Mouse (Mus musculus): ENCODE data around the gene Pan3. TPM values are rescaled to one million over a fixed set of nuclear protein-coding genes. Genes with fewer than 3 reads are reported as not detected.
"Not testable (repeated sequence)": the region's sequence is repeated elsewhere in the genome, so short reads cannot be mapped to it uniquely, and the experiment has no call there.

Pan3 gene
- polyA plus RNA-seq, 1 experiment from 2014 or later = 41.6 TPM

- peaks cover 6% of the 10 kb centered on the region; the same call in 1 of the 2 replicates for H3K36me3 ChIP-seq
- H3K27me3 ChIP-seq (replicated peaks) = no peaks in the 10 kb centered on the region
- WGBS = 94% methylated on average over 9 of the region's 9 CpGs
- no peak overlapping the region for H3K27ac ChIP-seq (replicated peaks)
- H3K9me3 ChIP-seq = no peaks in the 10 kb centered on the region
- H3K4me2 ChIP-seq = no peak overlapping the region
- peaks cover 15% of the 10 kb centered on the region for H3K4me1 ChIP-seq
- H3K4me3 ChIP-seq = no peak overlapping the region
- no peak overlapping the region for H3K9ac ChIP-seq
- no peak for ATAC-seq (ENCODE audit: extremely low read depth, insufficient number of reproducible peaks, low FRiP score, low TSS enrichment)
Observed at GRCm38 (mm10) chr5:147511350-147511749, 81.4 kb downstream of the Pan3 start.

DNA sequence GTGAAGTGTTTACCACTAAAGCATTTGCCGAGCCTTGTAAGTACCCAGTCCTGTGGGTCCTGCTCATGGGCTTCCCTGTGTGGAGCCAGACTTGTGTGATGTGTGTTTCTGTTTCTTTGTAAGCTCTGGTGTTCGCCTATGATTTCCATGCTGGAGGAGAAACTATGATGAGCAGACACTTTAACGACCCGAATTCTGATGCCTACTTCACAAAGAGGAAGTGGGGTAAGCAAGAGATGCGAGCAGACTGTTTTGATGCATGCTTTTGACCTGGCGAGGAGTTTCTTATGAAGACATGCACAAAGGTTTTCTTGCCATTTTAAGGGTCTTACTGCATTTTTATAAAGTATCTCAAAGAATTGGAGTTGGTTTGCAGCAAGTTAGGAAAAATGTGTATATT is 97.0 kb downstream of the Pan3 start:
- ATAC-seq (ENCODE audit: extremely low read depth, insufficient number of reproducible peaks, low FRiP score, low TSS enrichment) = no peak
- H3K27me3 ChIP-seq (replicated peaks) = no peaks in the 10 kb centered on the region
- 87% methylated on average over 6 of the region's 6 CpGs for WGBS
- H3K4me1 ChIP-seq = peaks cover 6% of the 10 kb centered on the region; the same call in 1 of the 2 replicates
- H3K4me2 ChIP-seq = no peak overlapping the region
- H3K9me3 ChIP-seq = no peaks in the 10 kb centered on the region
- peaks cover 69% of the 10 kb centered on the region for H3K36me3 ChIP-seq
- no peak overlapping the region for H3K4me3 ChIP-seq
- H3K27ac ChIP-seq (replicated peaks) = no peak overlapping the region
- no peak overlapping the region for H3K9ac ChIP-seq

DNA sequence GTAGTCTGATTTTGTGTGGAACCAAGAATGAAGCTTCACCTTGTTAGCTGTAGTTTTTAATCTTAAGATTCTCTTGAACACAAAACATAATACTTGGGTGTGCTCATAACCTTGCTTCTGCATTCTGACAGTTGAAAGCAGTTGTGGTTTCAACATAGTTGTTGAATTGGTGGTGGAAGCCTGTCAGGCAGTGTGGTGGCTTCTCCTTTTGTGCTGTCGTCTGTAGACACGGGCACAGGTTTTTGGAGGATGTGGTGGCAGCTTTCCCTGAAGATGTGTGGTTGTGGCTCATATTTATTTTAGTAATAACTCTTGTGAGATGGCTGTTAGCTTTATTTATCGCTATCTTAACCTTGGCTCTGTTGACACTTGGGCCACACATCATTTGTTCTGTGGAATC is 97.8 kb downstream of the Pan3 start:
- no peak for ATAC-seq (ENCODE audit: extremely low read depth, insufficient number of reproducible peaks, low FRiP score, low TSS enrichment)
- Histone ChIP-seq H3K27ac (replicated peaks) (no peak overlapping the region), H3K4me3 (no peak overlapping the region), H3K9ac (no peak overlapping the region), H3K4me2 (no peak overlapping the region), H3K4me1 (peaks cover 6% of the 10 kb centered on the region; the same call in 1 of the 2 replicates), H3K36me3 (peaks cover 62% of the 10 kb centered on the region), H3K9me3 (no peaks in the 10 kb centered on the region), H3K27me3 (replicated peaks) (no peaks in the 10 kb centered on the region)
- 74% methylated on average over 3 of the region's 3 CpGs for WGBS

- no peak overlapping the region for H3K9ac ChIP-seq
- no peaks in the 10 kb centered on the region for H3K27me3 ChIP-seq (replicated peaks)
- peaks cover 6% of the 10 kb centered on the region; the same call in 1 of the 2 replicates for H3K4me1 ChIP-seq
- H3K36me3 ChIP-seq = peaks cover 64% of the 10 kb centered on the region
- no peak overlapping the region for H3K4me3 ChIP-seq
- no peak for ATAC-seq (ENCODE audit: extremely low read depth, insufficient number of reproducible peaks, low FRiP score, low TSS enrichment)
- 82% methylated on average over 6 of the region's 6 CpGs for WGBS
- H3K4me2 ChIP-seq = no peak overlapping the region
- H3K27ac ChIP-seq (replicated peaks) = no peak overlapping the region
- H3K9me3 ChIP-seq = no peaks in the 10 kb centered on the region
Observed at GRCm38 (mm10) chr5:147532031-147532430, 102.1 kb downstream of the Pan3 start.

GRCm38 (mm10) chr5:147539409-147539808 is 109.4 kb downstream of the Pan3 start:
- no peaks in the 10 kb centered on the region for H3K27me3 ChIP-seq (replicated peaks)
- ATAC-seq (ENCODE audit: extremely low read depth, insufficient number of reproducible peaks, low FRiP score, low TSS enrichment) = no peak
- no peak overlapping the region for H3K9ac ChIP-seq
- H3K4me1 ChIP-seq = no peaks in the 10 kb centered on the region
- H3K4me2 ChIP-seq = no peak overlapping the region
- peaks cover 88% of the 10 kb centered on the region for H3K36me3 ChIP-seq
- 92% methylated on average over 4 of the region's 4 CpGs for WGBS
- H3K27ac ChIP-seq (replicated peaks) = no peak overlapping the region
- no peaks in the 10 kb centered on the region for H3K9me3 ChIP-seq
- no peak overlapping the region for H3K4me3 ChIP-seq

GRCm38 (mm10) chr5:147539815-147540214 is 109.9 kb downstream of the Pan3 start:
- ATAC-seq (ENCODE audit: extremely low read depth, insufficient number of reproducible peaks, low FRiP score, low TSS enrichment) = no peak
- no peak overlapping the region for H3K27ac ChIP-seq (replicated peaks)
- H3K9ac ChIP-seq = no peak overlapping the region
- no peaks in the 10 kb centered on the region for H3K9me3 ChIP-seq
- no peaks in the 10 kb centered on the region for H3K27me3 ChIP-seq (replicated peaks)
- H3K4me3 ChIP-seq = no peak overlapping the region
- WGBS = 89% methylated on average over 4 of the region's 4 CpGs
- peaks cover 86% of the 10 kb centered on the region for H3K36me3 ChIP-seq
- no peak overlapping the region for H3K4me2 ChIP-seq
- H3K4me1 ChIP-seq = no peaks in the 10 kb centered on the region

- Histone ChIP-seq H3K36me3 (peaks cover 86% of the 10 kb centered on the region), H3K27ac (replicated peaks) (no peak overlapping the region), H3K9me3 (no peaks in the 10 kb centered on the region), H3K9ac (no peak overlapping the region), H3K4me2 (no peak overlapping the region), H3K27me3 (replicated peaks) (no peaks in the 10 kb centered on the region), H3K4me1 (no peaks in the 10 kb centered on the region), H3K4me3 (no peak overlapping the region)
- no peak for ATAC-seq (ENCODE audit: extremely low read depth, insufficient number of reproducible peaks, low FRiP score, low TSS enrichment)
- WGBS = 73% methylated on average over 6 of the region's 6 CpGs
Observed at GRCm38 (mm10) chr5:147542291-147542690, 112.3 kb downstream of the Pan3 start.

GRCm38 (mm10) chr5:147545731-147546241 is 115.8 kb downstream of the Pan3 start:
- 73% methylated on average over 11 of the region's 11 CpGs for WGBS
- Histone ChIP-seq H3K27me3 (replicated peaks) (no peaks in the 10 kb centered on the region), H3K27ac (replicated peaks) (no peak overlapping the region), H3K4me3 (no peak overlapping the region), H3K9me3 (no peaks in the 10 kb centered on the region), H3K36me3 (peaks cover 85% of the 10 kb centered on the region), H3K9ac (no peak overlapping the region), H3K4me1 (peaks cover 14% of the 10 kb centered on the region; the same call in 1 of the 2 replicates), H3K4me2 (no peak overlapping the region)
- no peak for ATAC-seq (ENCODE audit: extremely low read depth, insufficient number of reproducible peaks, low FRiP score, low TSS enrichment)

DNA sequence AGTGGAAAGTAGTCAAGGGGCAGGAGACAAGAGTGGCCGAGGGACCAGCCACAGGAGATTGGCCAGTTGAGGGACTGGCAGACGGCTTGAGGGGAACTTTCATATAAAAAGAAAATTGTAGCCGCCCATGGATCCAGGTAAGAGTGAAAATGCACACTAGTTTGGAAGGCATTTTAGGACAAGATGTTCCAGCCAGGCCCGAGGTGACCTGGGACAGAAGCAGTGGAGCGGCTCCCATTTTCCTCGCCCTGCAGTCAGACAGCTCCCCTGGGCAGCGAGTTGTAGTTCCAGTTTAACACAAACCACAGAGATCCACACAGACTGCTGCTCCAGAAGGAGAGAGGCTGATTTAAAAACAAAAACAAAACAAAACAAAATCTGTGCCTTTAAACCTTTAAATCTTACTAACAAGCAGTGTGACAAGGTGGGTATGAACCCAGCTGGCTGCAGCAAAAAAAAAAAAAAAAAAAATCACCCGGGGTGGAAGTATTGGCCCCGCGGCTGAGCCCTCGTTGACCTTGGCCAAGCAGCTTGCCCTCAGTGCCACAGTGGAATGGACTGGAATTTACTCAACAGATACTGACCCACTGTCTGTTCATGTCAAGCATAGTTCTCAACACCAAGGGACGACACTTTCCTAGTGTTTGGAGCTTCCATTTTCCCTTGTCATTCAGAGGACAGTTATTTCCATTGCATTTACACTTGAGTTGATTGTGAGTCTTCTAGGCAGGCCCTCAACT is 119.2 kb downstream of the Pan3 start:
- no peak overlapping the region for H3K4me3 ChIP-seq
- no peak overlapping the region for H3K4me2 ChIP-seq
- H3K4me1 ChIP-seq = peaks cover 14% of the 10 kb centered on the region; the same call in 1 of the 2 replicates
- peaks cover 73% of the 10 kb centered on the region for H3K36me3 ChIP-seq
- 77% methylated on average over 12 of the region's 12 CpGs for WGBS
- H3K27me3 ChIP-seq (replicated peaks) = no peaks in the 10 kb centered on the region
- no peak overlapping the region for H3K9ac ChIP-seq
- no peaks in the 10 kb centered on the region for H3K9me3 ChIP-seq
- no peak for ATAC-seq (ENCODE audit: extremely low read depth, insufficient number of reproducible peaks, low FRiP score, low TSS enrichment)
- H3K27ac ChIP-seq (replicated peaks) = no peak overlapping the region

- peaks cover 50% of the 10 kb centered on the region for H3K36me3 ChIP-seq
- no peak overlapping the region for H3K9ac ChIP-seq
- H3K4me1 ChIP-seq = peaks cover 14% of the 10 kb centered on the region; the same call in 1 of the 2 replicates
- no peaks in the 10 kb centered on the region for H3K9me3 ChIP-seq
- no peaks in the 10 kb centered on the region for H3K27me3 ChIP-seq (replicated peaks)
- no peak overlapping the region for H3K27ac ChIP-seq (replicated peaks)
- ATAC-seq (ENCODE audit: extremely low read depth, insufficient number of reproducible peaks, low FRiP score, low TSS enrichment) = no peak
- 85% methylated on average over 13 of the region's 13 CpGs for WGBS
- no peak overlapping the region for H3K4me2 ChIP-seq
- H3K4me3 ChIP-seq = no peak overlapping the region
Observed at GRCm38 (mm10) chr5:147551879-147552627, 122.1 kb downstream of the Pan3 start.

DNA sequence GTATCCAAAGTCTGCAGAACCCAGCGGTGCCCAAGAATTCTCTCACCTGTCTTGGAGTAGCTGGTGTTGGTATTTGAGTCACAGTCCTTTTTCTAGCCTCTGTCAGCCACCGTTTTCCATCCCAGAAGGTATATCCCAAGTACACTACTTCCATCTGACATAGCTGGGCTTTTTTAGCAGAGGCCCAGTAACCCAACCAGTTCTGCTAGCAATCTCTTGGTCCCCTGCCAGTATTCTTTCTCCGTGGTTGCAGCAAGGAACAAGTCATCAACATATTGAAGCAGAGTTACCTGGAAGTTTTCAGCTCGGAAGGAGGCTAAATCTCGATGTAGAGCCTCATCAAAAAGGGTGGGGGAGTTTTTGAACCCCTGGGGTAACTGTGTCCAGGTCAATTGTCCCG is 127.7 kb downstream of the Pan3 start:
- not testable (repeated sequence) for ATAC-seq (ENCODE audit: extremely low read depth, insufficient number of reproducible peaks, low FRiP score, low TSS enrichment); H3K4me2 ChIP-seq; H3K27ac ChIP-seq (replicated peaks); H3K4me3 ChIP-seq; H3K9ac ChIP-seq; H3K4me1 ChIP-seq; H3K9me3 ChIP-seq; H3K27me3 ChIP-seq (replicated peaks); H3K36me3 ChIP-seq
- 57% methylated on average over 6 of the region's 6 CpGs for WGBS

All from heart, embryonic 13.5 days (tissue).